Mouse (Mus musculus) bone marrow macrophage, adult 2 months (primary cell): Measurements from ENCODE around the gene Cntn4.

ENCODE experiments used
- CTCF ChIP-seq: IDR thresholded peaks from 2 replicates; pipeline ENCODE4 v1.5.1; 2012; ENCODE audit warnings: low read depth, mild to moderate bottlenecking, low read length, moderate library complexity
- POLR2A ChIP-seq: IDR thresholded peaks from 2 replicates; pipeline ENCODE4 v1.6.1; 2012; ENCODE audit warnings: mild to moderate bottlenecking, low read depth, low read length, borderline replicate concordance

- TF ChIP-seq CTCF: no peak
- TF ChIP-seq POLR2A: no peak
Observed at GRCm38 (mm10) chr6:106302435-106302834, 625.0 kb downstream of the Cntn4 start.
